Mouse (Mus musculus) heart, embryonic 15.5 days (tissue): ENCODE data around the gene Itpkc. TPM values are rescaled to one million over a fixed set of nuclear protein-coding genes. Genes with fewer than 3 reads are reported as not detected.
"Not testable (repeated sequence)": the region's sequence is repeated elsewhere in the genome, so short reads cannot be mapped to it uniquely, and the experiment has no call there.

Source experiments
- ATAC-seq: fragments of 200-750 bp; cut with Nextera tagmentation; replicated peaks from 2 replicates; pipeline ENCODE4 v1.8.0; 2017; ENCODE audit warnings: low read depth, moderate TSS enrichment; ENCODE audit not compliant: insufficient number of reproducible peaks, insufficient read depth, low FRiP score
- H3K27ac ChIP-seq: fragments of 300-500 bp; sonication (generic); 2 replicates; pipeline ENCODE4 v1.5.1; 2015; ENCODE audit warnings: mild to moderate bottlenecking, inconsistent platforms
- H3K27me3 ChIP-seq: fragments of 300-500 bp; sonication (generic); 2 replicates; pipeline ENCODE4 v1.6.1; 2015; ENCODE audit warnings: inconsistent platforms
- H3K36me3 ChIP-seq: fragments of 300-500 bp; sonication (generic); 2 replicates; pipeline ENCODE4 v1.6.1; 2015; ENCODE audit warnings: mild to moderate bottlenecking, inconsistent platforms
- H3K4me1 ChIP-seq: fragments of 300-500 bp; sonication (generic); replicated peaks from 2 replicates; pipeline ENCODE4 v1.6.1; 2015; ENCODE audit warnings: inconsistent platforms
- H3K4me2 ChIP-seq: fragments of 300-500 bp; sonication (generic); 2 replicates; pipeline ENCODE4 v1.6.1; 2015; ENCODE audit warnings: inconsistent platforms, mild to moderate bottlenecking, moderate library complexity
- H3K4me3 ChIP-seq: fragments of 300-500 bp; sonication (generic); 2 replicates; pipeline ENCODE4 v1.5.1; 2015; ENCODE audit warnings: mild to moderate bottlenecking, inconsistent platforms
- H3K9ac ChIP-seq: fragments of 300-500 bp; sonication (generic); 2 replicates; pipeline ENCODE4 v1.6.1; 2015; ENCODE audit warnings: mild to moderate bottlenecking, inconsistent platforms
- H3K9me3 ChIP-seq: fragments of 300-500 bp; sonication (generic); replicated peaks from 2 replicates; pipeline ENCODE4 v1.6.1; 2016; ENCODE audit warnings: inconsistent platforms
- WGBS: fragments of 180-500 bp; shearing (Covaris S2); methylation state at CpG from one replicate; pipeline ENCODE4 v1.1.7; 2015; ENCODE audit warnings: mixed read lengths; 5-methylcytosine and 5-hydroxymethylcytosine counted together
- polyA plus RNA-seq: library from polyadenylated mRNA; unstranded; fragments of >200 nt; fragmentation: Nextera tagmentation; extraction: Ambion mirVana; gene quantifications from 2 replicates; pipeline ENCODE4 v1.2.1, GENCODE M21; 2015

Itpkc gene
- polyA plus RNA-seq, 1 experiment from 2014 or later: 2.4 TPM

DNA sequence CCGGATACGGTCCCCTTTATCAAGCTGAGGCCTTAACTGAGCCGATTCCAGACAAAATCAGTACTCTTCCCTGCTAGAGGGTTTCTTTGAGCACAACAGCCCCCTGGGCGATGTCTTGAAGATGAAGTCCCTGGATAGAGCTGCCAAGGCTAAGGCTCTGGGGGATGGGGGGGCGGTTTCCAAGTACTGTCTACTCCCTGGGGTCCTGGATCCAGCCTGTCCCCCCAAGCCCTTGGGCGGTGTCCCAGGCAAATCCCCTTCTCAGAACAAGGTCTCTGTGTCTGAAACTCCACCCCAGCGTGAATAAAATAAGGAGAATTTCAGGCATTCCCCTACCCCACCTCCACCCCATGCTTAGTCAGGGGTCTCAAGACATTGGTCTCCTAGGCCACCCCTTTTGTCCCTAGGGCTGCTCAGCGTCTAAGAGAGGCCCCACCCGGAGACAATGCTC is 30.8 kb upstream of the Itpkc start:
- H3K4me2 ChIP-seq: peak overlapping the region; percentile 95
- WGBS: 7% methylated on average over 9 of the region's 9 CpGs
- H3K27me3 ChIP-seq: no peaks in the 10 kb centered on the region

DNA sequence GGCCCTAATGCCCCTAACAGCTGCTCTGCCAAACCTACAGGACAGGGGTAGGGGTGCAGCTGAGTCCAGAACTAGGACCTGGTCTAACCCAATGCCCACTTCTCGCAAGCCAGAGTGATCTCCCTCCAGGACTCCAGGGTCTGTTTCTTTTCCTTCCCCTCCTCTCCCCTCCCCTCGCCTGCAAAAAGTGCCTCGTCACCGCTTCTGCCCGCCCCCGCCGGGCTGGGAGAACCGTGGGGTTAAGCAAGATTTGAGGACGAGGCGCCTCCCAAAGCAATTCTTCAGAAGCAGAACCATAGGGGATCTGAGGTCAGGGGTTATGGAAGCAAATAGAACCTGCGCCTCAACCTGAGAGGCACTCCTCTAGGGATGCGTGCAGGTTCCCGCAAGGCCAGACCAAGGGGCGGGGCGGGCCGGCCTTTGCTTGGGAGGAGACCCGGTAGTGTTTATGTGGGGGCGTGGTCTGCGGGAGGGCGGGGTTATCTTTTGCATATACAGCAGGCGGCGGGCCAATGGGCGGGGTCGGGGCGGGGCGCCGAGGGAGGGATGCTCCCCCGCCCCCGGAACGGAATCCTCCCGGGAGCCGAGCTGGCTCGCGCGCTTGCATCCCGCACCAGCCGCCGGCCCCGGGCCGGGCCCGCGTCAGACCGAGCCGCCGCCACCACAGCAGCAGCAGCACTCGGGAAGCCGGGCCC is 29.9 kb upstream of the Itpkc start, which contains the start of gene Numbl:
Gene Numbl, plus strand, starts transcription at position 229 of the 695 bp plus-strand sequence.
- Histone ChIP-seq H3K9me3 (no peaks in the 10 kb centered on the region), H3K36me3 (no peaks in the 10 kb centered on the region), H3K27ac (peak within 1 kb of the TSS; percentile 84), H3K4me2 (peak within 1 kb of the TSS; percentile 95), H3K27me3 (no peaks in the 10 kb centered on the region), H3K4me1 (peaks cover 28% of the 10 kb centered on the region), H3K9ac (peak within 1 kb of the TSS; percentile 87), H3K4me3 (peak within 1 kb of the TSS; percentile 83)
- ATAC-seq: peak; percentile 87
- under 1% methylated on average over 46 of the region's 47 CpGs for WGBS

More for the DNA sequence above, 30.8 kb upstream of the Itpkc start:
- no peaks in the 10 kb centered on the region; the same call in 1 of the 2 replicates for H3K36me3 ChIP-seq
- H3K9me3 ChIP-seq: no peaks in the 10 kb centered on the region
- peak overlapping the region; percentile 83 for H3K4me3 ChIP-seq
- ATAC-seq: no peak
- H3K4me1 ChIP-seq: peaks cover 28% of the 10 kb centered on the region
- peak overlapping the region; percentile 76 for H3K27ac ChIP-seq
- H3K9ac ChIP-seq: peak overlapping the region; percentile 87

DNA sequence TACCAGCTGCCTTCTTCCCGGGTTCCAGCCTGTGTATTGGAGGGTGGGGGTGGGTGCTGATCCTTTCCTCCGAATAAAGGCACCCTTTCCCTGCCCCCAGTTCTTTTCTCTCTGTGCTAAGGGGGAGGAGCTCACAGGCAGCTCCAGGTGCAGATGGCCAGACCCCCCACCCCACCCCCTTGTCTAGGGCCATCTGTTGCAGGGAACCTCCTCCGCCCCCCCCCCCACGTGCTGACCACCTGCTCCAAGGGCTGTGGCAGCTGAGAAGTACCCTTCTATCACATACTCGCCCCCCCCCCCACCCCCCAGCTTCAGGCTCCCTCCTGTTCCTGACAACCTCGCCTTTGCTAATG is 29.4 kb upstream of the Itpkc start:
- Histone ChIP-seq H3K9ac (peak overlapping the region; percentile 87), H3K4me1 (peaks cover 28% of the 10 kb centered on the region), H3K4me2 (peak overlapping the region; percentile 95), H3K27ac (peak overlapping the region; percentile 84), H3K4me3 (peak overlapping the region; percentile 83), H3K9me3 (no peaks in the 10 kb centered on the region), H3K27me3 (no peaks in the 10 kb centered on the region), H3K36me3 (no peaks in the 10 kb centered on the region)
- no peak; the same call in 1 of the 2 replicates for ATAC-seq
- WGBS: 4% methylated on average over 6 of the region's 6 CpGs

DNA sequence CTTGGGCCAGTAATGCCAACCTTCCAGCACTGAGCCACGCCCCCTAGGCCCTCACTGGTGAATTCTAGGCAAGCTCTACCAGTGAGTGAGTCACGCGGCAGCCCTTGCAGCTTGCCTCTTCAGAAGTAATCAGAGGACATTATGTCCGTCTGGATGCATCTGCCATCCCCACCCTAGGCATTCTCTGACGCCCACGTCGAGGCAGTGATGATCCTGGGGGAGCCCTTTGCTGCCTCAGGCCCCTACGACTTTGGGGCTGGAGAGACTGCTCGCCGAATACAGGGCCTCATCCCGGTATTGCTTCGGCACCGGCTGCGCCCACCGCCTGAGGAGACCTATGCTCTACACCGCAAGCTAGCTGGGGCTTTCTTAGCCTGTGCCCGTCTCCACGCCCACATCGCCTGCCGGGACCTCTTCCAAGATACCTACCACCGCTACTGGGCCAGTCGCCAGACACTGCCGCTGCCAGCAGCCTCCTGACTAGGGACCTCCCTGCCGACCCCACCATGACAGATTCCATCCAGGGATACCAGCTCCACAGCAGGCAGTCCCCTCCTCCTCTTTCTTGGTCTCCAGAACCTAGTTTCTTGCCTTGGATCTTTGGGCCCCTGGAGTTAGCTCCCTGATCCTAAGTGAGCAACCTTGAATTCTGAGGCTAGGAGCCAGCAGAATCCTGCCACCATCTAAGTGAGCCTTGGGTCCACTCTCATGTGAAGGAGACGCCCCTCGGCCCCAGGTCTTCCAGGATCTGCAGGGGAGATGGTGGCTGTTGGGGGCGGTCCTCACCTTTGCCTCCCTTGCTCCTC is 28.8 kb upstream of the Itpkc start:
- peak overlapping the region; percentile 84 for H3K27ac ChIP-seq
- peak overlapping the region; percentile 95 for H3K4me2 ChIP-seq
- H3K9me3 ChIP-seq: no peaks in the 10 kb centered on the region
- peaks cover 28% of the 10 kb centered on the region for H3K4me1 ChIP-seq
- H3K4me3 ChIP-seq: peak overlapping the region; percentile 83
- H3K27me3 ChIP-seq: no peaks in the 10 kb centered on the region
- H3K36me3 ChIP-seq: no peaks in the 10 kb centered on the region
- peak overlapping the region; percentile 29; the same call in 1 of the 2 replicates for H3K9ac ChIP-seq
- 16% methylated on average over 27 of the region's 27 CpGs for WGBS
- peak; percentile 47; the same call in 1 of the 2 replicates for ATAC-seq

DNA sequence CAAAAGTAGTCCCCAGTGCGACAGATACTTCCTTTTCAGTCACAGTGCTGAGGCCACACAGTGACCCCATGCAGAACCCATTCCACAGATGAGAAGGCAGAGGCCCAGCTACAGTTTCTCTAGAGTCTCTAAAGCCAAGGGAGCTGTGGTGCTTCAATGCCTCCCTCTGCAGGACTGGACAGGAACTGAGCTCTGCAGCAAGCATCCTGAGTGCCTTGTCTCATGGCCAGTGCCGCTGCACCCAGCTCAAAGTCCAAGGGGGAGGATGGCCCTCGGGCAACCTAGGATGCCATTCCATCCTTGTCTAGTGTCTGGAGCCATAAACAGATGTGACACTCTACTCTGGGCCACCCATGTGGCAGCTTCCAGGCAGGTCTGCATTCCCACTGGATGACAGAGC is 27.3 kb upstream of the Itpkc start:
- no peak for ATAC-seq
- peaks cover 28% of the 10 kb centered on the region for H3K4me1 ChIP-seq
- H3K36me3 ChIP-seq: no peaks in the 10 kb centered on the region
- H3K9me3 ChIP-seq: no peaks in the 10 kb centered on the region
- H3K9ac ChIP-seq: no peak overlapping the region
- H3K4me3 ChIP-seq: no peak overlapping the region
- 59% methylated on average over 3 of the region's 3 CpGs for WGBS
- H3K27me3 ChIP-seq: no peaks in the 10 kb centered on the region
- no peak overlapping the region for H3K4me2 ChIP-seq
- no peak overlapping the region for H3K27ac ChIP-seq

DNA sequence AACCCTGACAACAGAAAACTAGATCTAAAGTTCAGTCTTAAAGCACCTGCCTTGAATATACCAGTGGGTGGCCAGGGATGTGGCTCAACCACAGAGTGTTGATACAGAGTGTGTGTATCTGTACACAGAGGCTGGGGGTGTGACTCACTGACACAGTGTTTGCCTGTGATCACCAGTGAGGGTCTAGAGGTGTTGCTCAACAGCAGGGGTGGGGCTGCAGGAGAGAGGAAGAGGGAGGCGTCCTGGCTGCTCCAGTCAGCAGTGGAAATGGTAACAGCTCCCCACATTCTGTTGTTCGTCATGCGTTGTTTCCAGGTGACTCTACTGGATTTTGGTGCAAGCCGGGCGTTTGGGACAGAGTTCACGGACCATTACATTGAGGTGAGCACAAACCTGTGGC is 23.5 kb upstream of the Itpkc start:
- Histone ChIP-seq H3K4me2 (no peak overlapping the region), H3K9ac (no peak overlapping the region), H3K4me3 (no peak overlapping the region), H3K36me3 (peaks cover 4% of the 10 kb centered on the region; the same call in 1 of the 2 replicates), H3K9me3 (no peaks in the 10 kb centered on the region), H3K27ac (no peak overlapping the region), H3K27me3 (no peaks in the 10 kb centered on the region), H3K4me1 (peaks cover 12% of the 10 kb centered on the region)
- ATAC-seq: no peak
- WGBS: 84% methylated on average over 6 of the region's 6 CpGs

DNA sequence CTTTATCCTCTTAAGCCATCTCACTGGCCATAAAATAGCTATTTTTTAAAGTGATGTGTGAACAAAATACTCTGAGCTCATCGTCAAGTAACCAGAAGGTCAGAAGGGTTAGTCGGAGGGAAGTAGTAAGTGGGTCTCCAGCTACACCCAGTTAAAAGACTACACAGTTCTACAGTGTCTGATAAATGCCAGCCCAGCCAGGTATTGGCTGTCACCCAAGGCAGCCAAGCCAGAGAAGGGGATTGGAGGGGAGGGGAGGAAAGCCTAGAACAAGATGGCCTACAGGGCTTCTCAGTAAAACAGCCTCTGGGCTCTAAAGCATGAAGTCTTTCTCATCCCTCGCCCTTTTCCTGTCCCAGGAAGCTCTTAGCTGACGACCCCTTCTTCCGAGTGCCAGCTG is 21.5 kb upstream of the Itpkc start:
- Histone ChIP-seq H3K36me3 (peaks cover 4% of the 10 kb centered on the region; the same call in 1 of the 2 replicates), H3K4me3 (no peak overlapping the region), H3K9ac (no peak overlapping the region), H3K4me1 (0 out of 2 replicates have a peak, but pooled peaks cover 6% of the 10 kb centered on the region), H3K9me3 (no peaks in the 10 kb centered on the region), H3K27me3 (no peaks in the 10 kb centered on the region), H3K27ac (no peak overlapping the region), H3K4me2 (no peak overlapping the region)
- WGBS: 61% methylated on average over 5 of the region's 5 CpGs
- 0 out of 2 replicates have a peak, but pooled peaks have one; percentile 54 for ATAC-seq

DNA sequence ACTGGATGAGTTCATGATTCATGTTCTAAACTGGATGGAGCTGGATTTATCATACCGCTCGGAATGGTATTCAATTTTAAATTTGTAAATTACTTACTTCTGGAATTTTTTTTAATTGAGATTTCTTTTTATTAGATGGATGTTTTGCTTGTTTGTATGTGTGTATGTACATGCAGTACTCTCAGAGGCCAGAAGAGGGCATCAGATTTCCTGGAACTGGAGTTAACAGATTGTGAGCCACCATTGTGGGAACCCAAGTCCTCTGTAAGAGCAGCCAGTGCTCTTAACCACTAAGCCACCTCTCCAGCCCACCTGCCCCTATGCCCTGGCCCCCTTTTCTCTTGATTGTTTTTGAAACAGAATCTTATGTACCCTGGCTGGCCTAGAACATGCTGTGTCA is 20.7 kb upstream of the Itpkc start:
- peaks cover 4% of the 10 kb centered on the region; the same call in 1 of the 2 replicates for H3K36me3 ChIP-seq
- no peaks in the 10 kb centered on the region for H3K9me3 ChIP-seq
- ATAC-seq: no peak
- H3K27ac ChIP-seq: no peak overlapping the region
- H3K4me3 ChIP-seq: no peak overlapping the region
- 86% methylated on average over 2 of the region's 2 CpGs for WGBS
- no peak overlapping the region for H3K9ac ChIP-seq
- H3K4me1 ChIP-seq: 0 out of 2 replicates have a peak, but pooled peaks cover 6% of the 10 kb centered on the region
- no peak overlapping the region for H3K4me2 ChIP-seq
- no peaks in the 10 kb centered on the region for H3K27me3 ChIP-seq

DNA sequence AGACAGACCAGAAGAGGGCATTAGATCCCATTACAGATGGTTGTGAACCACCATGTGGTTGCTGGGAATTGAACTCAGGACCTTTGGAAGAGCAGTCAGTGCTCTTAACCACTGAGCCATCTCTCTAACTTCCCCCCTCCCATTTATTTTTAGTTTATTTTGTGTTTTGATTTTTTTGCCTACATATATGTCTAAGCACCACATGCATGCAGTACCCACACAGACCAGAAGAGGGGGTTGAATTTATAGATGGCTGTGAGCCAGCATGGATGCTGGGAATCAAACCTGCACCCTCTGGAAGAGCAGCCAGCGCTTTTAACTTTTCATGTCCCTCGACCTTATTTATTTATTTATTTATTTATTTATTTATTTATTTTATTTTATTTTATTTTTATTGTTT is 15.6 kb upstream of the Itpkc start:
- not testable (repeated sequence) for H3K4me1 ChIP-seq, H3K4me3 ChIP-seq, H3K9me3 ChIP-seq, H3K9ac ChIP-seq, H3K27me3 ChIP-seq, ATAC-seq, H3K27ac ChIP-seq, H3K4me2 ChIP-seq
- 94% methylated on average over 2 of the region's 2 CpGs for WGBS
- peaks cover 12% of the 10 kb centered on the region for H3K36me3 ChIP-seq

DNA sequence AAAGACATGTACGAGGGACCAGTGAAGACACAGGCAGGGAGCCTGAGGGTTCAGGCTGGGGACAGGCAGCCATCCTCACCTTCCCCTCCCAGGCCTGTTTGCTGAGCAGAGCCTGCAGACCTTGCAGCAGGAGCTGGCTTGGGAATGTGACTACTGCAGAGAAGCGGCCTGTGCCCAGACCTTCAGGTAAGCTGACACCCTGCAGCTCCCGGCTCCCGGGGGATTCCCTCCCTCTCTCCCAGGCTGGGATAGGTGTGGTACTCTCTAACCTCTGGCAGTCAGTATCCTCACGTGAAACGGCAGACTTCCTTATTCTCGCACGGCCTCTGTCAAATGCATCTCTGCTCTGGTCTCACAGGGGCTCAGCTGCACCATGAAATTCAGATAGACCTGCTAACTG is 14.8 kb upstream of the Itpkc start:
- WGBS: 59% methylated on average over 8 of the region's 8 CpGs
- Histone ChIP-seq H3K4me1 (no peaks in the 10 kb centered on the region), H3K9me3 (no peaks in the 10 kb centered on the region), H3K27ac (no peak overlapping the region), H3K27me3 (no peaks in the 10 kb centered on the region), H3K4me3 (no peak overlapping the region), H3K4me2 (no peak overlapping the region), H3K9ac (no peak overlapping the region), H3K36me3 (peaks cover 12% of the 10 kb centered on the region)
- ATAC-seq: no peak

DNA sequence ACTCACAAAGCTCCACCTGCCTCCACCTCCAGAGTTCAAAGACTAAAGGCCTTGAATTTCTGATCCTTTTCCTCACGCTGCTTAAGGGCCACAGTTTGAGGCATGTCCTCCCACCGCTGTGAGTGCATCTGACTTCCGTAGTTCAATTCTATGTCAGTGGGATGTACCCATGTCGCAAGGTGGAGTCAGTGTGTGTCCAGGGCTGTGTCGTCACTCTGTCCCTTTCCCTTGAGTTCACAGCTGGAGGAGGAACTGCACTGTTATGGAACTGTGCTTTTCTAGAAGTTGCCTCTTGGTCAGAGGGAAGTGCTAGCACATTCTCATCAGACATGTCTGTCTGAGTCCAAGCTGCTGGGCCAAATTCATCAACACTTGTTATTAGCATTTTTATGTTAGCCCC is 10.1 kb upstream of the Itpkc start:
- Histone ChIP-seq H3K27ac (no peak overlapping the region), H3K9ac (no peak overlapping the region), H3K27me3 (no peaks in the 10 kb centered on the region), H3K4me3 (no peak overlapping the region), H3K9me3 (no peaks in the 10 kb centered on the region), H3K4me1 (peaks cover 3% of the 10 kb centered on the region), H3K4me2 (no peak overlapping the region), H3K36me3 (peaks cover 8% of the 10 kb centered on the region)
- WGBS: 89% methylated on average over 5 of the region's 5 CpGs
- ATAC-seq: no peak
